34 mouse cellular contexts compared by ENCODE assay signal in genomic region chr6:85445286-85445685, GRCm38 (mm10). TPM values are rescaled to one million over a fixed set of nuclear protein-coding genes. Genes with fewer than 3 reads are reported as not detected.
DNase-seq lines count a peak whose midpoint lies in the region; ATAC-seq lines count a peak whose summit lies in the region.
"Had no signal": no experiment of that assay in that cellular context is flagged by ENCODE, and none has a peak within 500 bp of the region (broad histone marks: within the 10 kb centered on the region; RNA-seq: fewer than 3 reads in every experiment).

No protein-coding gene starts in this region.

- no peak overlapping the region for H3K9ac ChIP-seq in kidney, embryonic 15.5 days
- H3K9ac ChIP-seq in embryonic facial prominence, embryonic 13.5 days, result no peak overlapping the region
- H3K9ac ChIP-seq in embryonic facial prominence, embryonic 14.5 days (ENCODE audit: low read depth, low read length), result no peak overlapping the region
- H3K9ac ChIP-seq: embryonic facial prominence, embryonic 12.5 days; forebrain, postnatal 0 days; hindbrain, embryonic 13.5 days; liver, embryonic 15.5 days; lung, embryonic 14.5 days; midbrain, embryonic 15.5 days; neural tube, embryonic 15.5 days; stomach, embryonic 15.5 days had no signal

- peaks cover 70% of the 10 kb centered on the region for H3K36me3 ChIP-seq in kidney, embryonic 15.5 days
- H3K36me3 ChIP-seq in embryonic facial prominence, embryonic 13.5 days, result peaks cover 67% of the 10 kb centered on the region
- peaks cover 61% of the 10 kb centered on the region for H3K36me3 ChIP-seq in embryonic facial prominence, embryonic 14.5 days (ENCODE audit: control insufficient read depth, insufficient read depth, low read length)

- no peaks in the 10 kb centered on the region for H3K9me3 ChIP-seq in kidney, embryonic 15.5 days (replicated peaks)
- H3K9me3 ChIP-seq in embryonic facial prominence, embryonic 13.5 days, result no peaks in the 10 kb centered on the region
- no peaks in the 10 kb centered on the region for H3K9me3 ChIP-seq in embryonic facial prominence, embryonic 14.5 days (ENCODE audit: control insufficient read depth, low read length)
- H3K9me3 ChIP-seq: embryonic facial prominence, embryonic 12.5 days; forebrain, embryonic 12.5 days; hindbrain, embryonic 13.5 days; liver, embryonic 15.5 days; midbrain, embryonic 10.5 days; midbrain, embryonic 15.5 days; neural tube, embryonic 15.5 days; stomach, embryonic 15.5 days had no signal

- intact Hi-C loops in heart, postnatal 25 days (cut with DNase I), result no loop called here

- ATAC-seq in kidney, embryonic 15.5 days (replicated peaks; ENCODE audit: low FRiP score), result peak; percentile 73
- ATAC-seq in embryonic facial prominence, embryonic 13.5 days (ENCODE audit: insufficient number of reproducible peaks, insufficient read depth, low FRiP score, low TSS enrichment, low read depth), result 0 out of 2 replicates have a peak, but pooled peaks have one; percentile 17
- peak; percentile 76 for ATAC-seq in embryonic facial prominence, embryonic 14.5 days (ENCODE audit: low read depth)
- ATAC-seq: forebrain, postnatal 0 days; midbrain, embryonic 15.5 days had no signal

- H3K27me3 ChIP-seq in kidney, embryonic 15.5 days, result no peaks in the 10 kb centered on the region
- H3K27me3 ChIP-seq in embryonic facial prominence, embryonic 13.5 days, result no peaks in the 10 kb centered on the region
- H3K27me3 ChIP-seq in embryonic facial prominence, embryonic 14.5 days (replicated peaks; ENCODE audit: control insufficient read depth, insufficient read depth, low read length), result no peaks in the 10 kb centered on the region
- H3K27me3 ChIP-seq: embryonic facial prominence, embryonic 12.5 days; forebrain, embryonic 12.5 days; hindbrain, embryonic 13.5 days; liver, embryonic 15.5 days; midbrain, embryonic 15.5 days; neural tube, embryonic 15.5 days; stomach, embryonic 15.5 days had no signal

- WGBS in kidney, embryonic 15.5 days, result 51% methylated on average over 5 of the region's 5 CpGs
- 76% methylated on average over 5 of the region's 5 CpGs for WGBS in embryonic facial prominence, embryonic 13.5 days
- 75% methylated on average over 4 of the region's 5 CpGs for WGBS in embryonic facial prominence, embryonic 14.5 days

- H3K4me1 ChIP-seq in kidney, embryonic 15.5 days, result peaks cover 21% of the 10 kb centered on the region
- H3K4me1 ChIP-seq in embryonic facial prominence, embryonic 13.5 days, result peaks cover 3% of the 10 kb centered on the region; the same call in 1 of the 2 replicates
- H3K4me1 ChIP-seq in embryonic facial prominence, embryonic 14.5 days (ENCODE audit: control insufficient read depth, insufficient read depth, low read length), result no peaks in the 10 kb centered on the region
- H3K4me1 ChIP-seq: stomach, embryonic 15.5 days had no signal

- no peak for DNase-seq in kidney, postnatal 10 days
- DNase-seq in embryonic facial prominence, embryonic 14.5 days (ENCODE audit: low spot score), result peak; percentile 39
- peak; percentile 43 for DNase-seq in gastrocnemius, postnatal 25 days
- DNase-seq in heart, postnatal 25 days (ENCODE audit: low spot score), result no peak
- DNase-seq: adrenal gland, adult 2 months; B cell, adult 2 months; cerebellum, adult 2 months; cerebellum, postnatal 14 days; forebrain, postnatal 0 days; heart, adult 11 months; heart, postnatal 4 days; kidney, adult 11 months; layer of hippocampus, adult 9-11 months; lung, embryonic 14.5 days; lung, postnatal 14 days; retina, postnatal 1 day; right cerebral cortex, postnatal 14 days had no signal

- H3K27ac ChIP-seq in kidney, embryonic 15.5 days, result peak overlapping the region; percentile 82
- H3K27ac ChIP-seq in embryonic facial prominence, embryonic 13.5 days, result no peak overlapping the region
- H3K27ac ChIP-seq in embryonic facial prominence, embryonic 14.5 days (replicated peaks; ENCODE audit: low read depth, low read length), result no peak overlapping the region
- H3K27ac ChIP-seq: embryonic facial prominence, embryonic 12.5 days; forebrain, embryonic 12.5 days; hindbrain, embryonic 13.5 days; liver, embryonic 15.5 days; midbrain, embryonic 10.5 days; midbrain, embryonic 15.5 days; neural tube, embryonic 15.5 days; stomach, embryonic 15.5 days had no signal

- H3K4me2 ChIP-seq in kidney, embryonic 15.5 days, result no peak overlapping the region
- no peak overlapping the region for H3K4me2 ChIP-seq in embryonic facial prominence, embryonic 13.5 days
- H3K4me2 ChIP-seq in embryonic facial prominence, embryonic 14.5 days (ENCODE audit: low read depth, low read length), result no peak overlapping the region
- H3K4me2 ChIP-seq: embryonic facial prominence, embryonic 12.5 days; forebrain, embryonic 12.5 days; heart, embryonic 11.5 days; hindbrain, embryonic 13.5 days; liver, embryonic 15.5 days; lung, embryonic 14.5 days; midbrain, embryonic 15.5 days; neural tube, embryonic 15.5 days; stomach, embryonic 15.5 days had no signal

- no peak overlapping the region for H3K4me3 ChIP-seq in kidney, embryonic 15.5 days (replicated peaks)
- no peak overlapping the region for H3K4me3 ChIP-seq in embryonic facial prominence, embryonic 13.5 days
- H3K4me3 ChIP-seq in embryonic facial prominence, embryonic 14.5 days (ENCODE audit: low read depth, low read length), result no peak overlapping the region
- H3K4me3 ChIP-seq: embryonic facial prominence, embryonic 12.5 days; forebrain, embryonic 12.5 days; hindbrain, embryonic 13.5 days; liver, embryonic 15.5 days; midbrain, embryonic 10.5 days; midbrain, embryonic 15.5 days; neural tube, embryonic 15.5 days; stomach, embryonic 15.5 days had no signal

RNA-seq across cellular contexts. Expression of gene Cct7, which starts 6.0 kb away (rescaled TPM):
- 543 and 552 TPM in 2 replicates for polyA plus RNA-seq in kidney, embryonic 15.5 days (2015; fragmentation: Nextera tagmentation; extraction: Ambion mirVana)
- polyA plus RNA-seq in embryonic facial prominence, embryonic 13.5 days (2015; fragmentation: Nextera tagmentation; extraction: Ambion mirVana), result 452 and 471 TPM in 2 replicates
- polyA plus RNA-seq in embryonic facial prominence, embryonic 14.5 days (2014; fragmentation: Nextera tagmentation; extraction: Ambion mirVana), result 448 and 463 TPM in 2 replicates
- total RNA-seq in gastrocnemius, postnatal 25 days (2021), result 100 to 1,000 TPM; 108 to 109 TPM
- total RNA-seq in heart, postnatal 25 days (2021), result 100 to 1,000 TPM; 133 to 151 TPM

RNA-seq across cellular contexts. Expression of gene Pradc1, which starts 6.5 kb away (rescaled TPM):
- 37.2 and 38.3 TPM in 2 replicates for polyA plus RNA-seq in kidney, embryonic 15.5 days (2015; fragmentation: Nextera tagmentation; extraction: Ambion mirVana)
- 31.7 and 34.9 TPM in 2 replicates for polyA plus RNA-seq in embryonic facial prominence, embryonic 13.5 days (2015; fragmentation: Nextera tagmentation; extraction: Ambion mirVana)
- polyA plus RNA-seq in embryonic facial prominence, embryonic 14.5 days (2014; fragmentation: Nextera tagmentation; extraction: Ambion mirVana), result 28.0 and 29.9 TPM in 2 replicates
- total RNA-seq in gastrocnemius, postnatal 25 days (2021), result 10 to 100 TPM; 12.4 to 14.6 TPM
- 10 to 100 TPM; 10.2 to 13.8 TPM for total RNA-seq in heart, postnatal 25 days (2021)

RNA-seq across cellular contexts. Expression of gene Smyd5, which starts 13.5 kb away (rescaled TPM):
- 69.3 and 75.1 TPM in 2 replicates for polyA plus RNA-seq in kidney, embryonic 15.5 days (2015; fragmentation: Nextera tagmentation; extraction: Ambion mirVana)
- polyA plus RNA-seq in embryonic facial prominence, embryonic 13.5 days (2015; fragmentation: Nextera tagmentation; extraction: Ambion mirVana), result 56.2 and 59.1 TPM in 2 replicates
- 38.1 and 43.4 TPM in 2 replicates for polyA plus RNA-seq in embryonic facial prominence, embryonic 14.5 days (2014; fragmentation: Nextera tagmentation; extraction: Ambion mirVana)
- 1 to 10 TPM; 5.8 to 6.1 TPM for total RNA-seq in gastrocnemius, postnatal 25 days (2021)
- 1 to 10 TPM; 6.5 to 8.7 TPM for total RNA-seq in heart, postnatal 25 days (2021)

RNA-seq across cellular contexts. Expression of gene Noto, which starts 21.6 kb away (rescaled TPM):
- not detected in 2 replicates for polyA plus RNA-seq in kidney, embryonic 15.5 days (2015; fragmentation: Nextera tagmentation; extraction: Ambion mirVana)
- polyA plus RNA-seq in embryonic facial prominence, embryonic 13.5 days (2015; fragmentation: Nextera tagmentation; extraction: Ambion mirVana), result not detected in 2 replicates
- polyA plus RNA-seq in embryonic facial prominence, embryonic 14.5 days (2014; fragmentation: Nextera tagmentation; extraction: Ambion mirVana), result not detected in 2 replicates
- total RNA-seq in gastrocnemius, postnatal 25 days (2021), result not detected
- not detected for total RNA-seq in heart, postnatal 25 days (2021)
- total RNA-seq: adrenal gland, adult 2 months; adrenal gland, postnatal 4 days; forebrain, postnatal 0 days; heart, postnatal 4 days; left cerebral cortex, postnatal 10 days; liver, adult 2 months had no signal
- polyA plus RNA-seq: adrenal gland, adult 2 months; cerebellum, adult 2 months; cortical plate, adult 2 months; embryonic facial prominence, embryonic 12.5 days; forebrain, embryonic 12.5 days; forebrain, postnatal 0 days; heart, embryonic 11.5 days; heart, embryonic 16.5 days; hindbrain, embryonic 13.5 days; limb, embryonic 11.5 days; liver, adult 2 months; liver, embryonic 15.5 days; midbrain, embryonic 10.5 days; midbrain, embryonic 15.5 days; neural tube, embryonic 15.5 days; stomach, embryonic 15.5 days had no signal

RNA-seq across cellular contexts. Expression of gene Fbxo41, which starts 57.5 kb away (rescaled TPM):
- 0.08 and 0.18 TPM in 2 replicates for polyA plus RNA-seq in kidney, embryonic 15.5 days (2015; fragmentation: Nextera tagmentation; extraction: Ambion mirVana)
- polyA plus RNA-seq in embryonic facial prominence, embryonic 13.5 days (2015; fragmentation: Nextera tagmentation; extraction: Ambion mirVana), result 0.36 and 0.42 TPM in 2 replicates
- polyA plus RNA-seq in embryonic facial prominence, embryonic 14.5 days (2014; fragmentation: Nextera tagmentation; extraction: Ambion mirVana), result 0.46 and 0.49 TPM in 2 replicates
- not detected for total RNA-seq in gastrocnemius, postnatal 25 days (2021)
- total RNA-seq in heart, postnatal 25 days (2021), result not detected
- total RNA-seq: heart, postnatal 4 days; liver, adult 2 months had no signal
- polyA plus RNA-seq: heart, embryonic 11.5 days; heart, embryonic 16.5 days; liver, adult 2 months; liver, embryonic 15.5 days had no signal

Comparison
In these comparisons a context has a peak if more than half of its experiments do, and no peak if none do; other contexts are left out.
1. ATAC-seq: peak in every context shown above with its lines; median percentile 76 in embryonic facial prominence, embryonic 14.5 days; 73 in kidney, embryonic 15.5 days; 17 in embryonic facial prominence, embryonic 13.5 days.
2. DNase-seq: peak in embryonic facial prominence, embryonic 14.5 days (single experiment) and gastrocnemius, postnatal 25 days (single experiment); none in kidney, postnatal 10 days (single experiment) and heart, postnatal 25 days (single experiment).